Mouse (Mus musculus) liver, embryonic 14.5 days (tissue): Measurements from ENCODE around the gene Nlgn2. TPM values are rescaled to one million over a fixed set of nuclear protein-coding genes. Genes with fewer than 3 reads are reported as not detected.

Experiments used
- ATAC-seq: fragments of 200-750 bp; cut with Nextera tagmentation; 2 replicates; pipeline ENCODE4 v1.8.0; 2017; ENCODE audit warnings: moderate number of reproducible peaks, mild to moderate bottlenecking, moderate library complexity; ENCODE audit not compliant: insufficient read depth
- DNase-seq, 3 experiments: peaks; one replicate each; pipeline ENCODE4 v3.0.0-alpha.2; 2012 to 2013; ENCODE audit warnings: low read depth in 3 of 3, low spot score in 3 of 3
- H3K27ac ChIP-seq: fragments of 300-500 bp; sonication (generic); 2 replicates; pipeline ENCODE4 v1.5.1; 2014; ENCODE audit warnings: moderate library complexity, mild to moderate bottlenecking, control low read depth, inconsistent platforms
- H3K27me3 ChIP-seq: fragments of 300-500 bp; sonication (generic); 2 replicates; pipeline ENCODE4 v1.6.1; 2014; ENCODE audit warnings: mild to moderate bottlenecking, low read length, moderate library complexity; ENCODE audit not compliant: control insufficient read depth, insufficient read depth
- H3K36me3 ChIP-seq: fragments of 300-500 bp; sonication (generic); replicated peaks from 2 replicates; pipeline ENCODE4 v1.6.1; 2014; ENCODE audit warnings: low read depth; ENCODE audit not compliant: control insufficient read depth, insufficient read depth
- H3K4me1 ChIP-seq, 2 experiments: fragments of 200-500 bp in 1 of 2; fragments of 300-500 bp in 1 of 2; sonication (generic) in 1 of 2; replicated peaks; 2 replicates each; pipeline ENCODE4 v1.6.1; 2012 to 2014; ENCODE audit warnings: antibody characterized with exemption in 1 of 2, inconsistent platforms in 1 of 2, low read length in 1 of 2; ENCODE audit not compliant: control insufficient read depth in 2 of 2, insufficient read depth in 2 of 2
- H3K4me2 ChIP-seq: fragments of 300-500 bp; sonication (generic); 2 replicates; pipeline ENCODE4 v1.6.1; 2014; ENCODE audit warnings: low read depth, mild to moderate bottlenecking, control low read depth, moderate library complexity
- H3K4me3 ChIP-seq, 2 experiments: fragments of 200-500 bp in 1 of 2; fragments of 300-500 bp in 1 of 2; sonication (generic) in 1 of 2; 2 replicates each; pipeline ENCODE4 v1.5.1; 2012 to 2014; ENCODE audit warnings: low read depth in 2 of 2, low read length in 2 of 2, mild to moderate bottlenecking in 2 of 2, control low read depth in 1 of 2, inconsistent platforms in 1 of 2, moderate library complexity in 1 of 2; ENCODE audit not compliant: insufficient read depth in 1 of 2
- H3K9ac ChIP-seq: fragments of 300-500 bp; sonication (generic); replicated peaks from 2 replicates; pipeline ENCODE4 v1.6.1; 2014; ENCODE audit warnings: mild to moderate bottlenecking, control low read depth, moderate library complexity
- H3K9me3 ChIP-seq: fragments of 300-500 bp; sonication (generic); 2 replicates; pipeline ENCODE4 v1.6.1; 2016; ENCODE audit warnings: low read length, mixed read lengths; ENCODE audit not compliant: control insufficient read depth
- CTCF ChIP-seq: IDR thresholded peaks from 2 replicates; pipeline ENCODE4 v1.5.1; 2016; ENCODE audit warnings: antibody characterized with exemption, low read depth, control low read depth
- EP300 ChIP-seq: IDR thresholded peaks from 2 replicates; pipeline ENCODE4 v1.6.1; 2016; ENCODE audit warnings: antibody characterized with exemption, low read depth
- WGBS: fragments of 180-500 bp; shearing (Covaris S2); extraction: QIAGEN DNeasy Blood & Tissue Kit; methylation state at CpG from one replicate; pipeline ENCODE4 v1.1.7; 2014; ENCODE audit not compliant: insufficient replicate concordance; 5-methylcytosine and 5-hydroxymethylcytosine counted together
- microRNA-seq: library from miRNA; unstranded; fragments of <30 nt; microRNA quantifications from one replicate; pipeline ENCODE4, GENCODE M21; 2016
- polyA plus RNA-seq, 2 experiments: library from polyadenylated mRNA; depleted of rRNA in 1 of 2; stranded (reverse) in 1 of 2; unstranded in 1 of 2; fragments of >200 nt; fragmentation: Nextera tagmentation in 1 of 2; extraction: Ambion mirVana in 1 of 2; gene quantifications; 2 replicates each; pipeline versions ENCODE4 v1.2.1 to v1.2.3; 2012 to 2014

Gene Nlgn2
- polyA plus RNA-seq, 2 experiments = 0.48 to 2.0 TPM

DNA sequence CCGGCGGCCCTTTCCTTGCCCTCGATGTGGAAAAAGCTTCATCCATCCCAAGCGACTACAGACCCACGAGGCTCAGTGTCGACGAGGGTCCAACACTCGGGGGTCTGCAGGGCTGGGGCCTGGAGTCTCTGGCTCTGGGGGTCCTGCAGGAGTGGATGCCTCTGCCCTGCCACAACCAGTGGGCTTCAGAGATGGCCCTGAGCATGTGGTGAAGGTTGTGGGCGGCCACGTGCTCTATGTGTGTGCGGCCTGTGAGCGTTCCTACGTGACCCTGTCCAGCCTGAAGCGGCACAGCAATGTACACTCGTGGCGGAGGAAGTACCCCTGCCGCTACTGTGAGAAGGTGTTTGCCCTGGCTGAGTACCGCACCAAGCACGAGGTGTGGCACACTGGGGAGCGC, 61.1 kb downstream of the Nlgn2 start:
- 73% methylated on average over 20 of the region's 20 CpGs for WGBS
- no peak for DNase-seq
- Histone ChIP-seq H3K9me3 (no peaks in the 10 kb centered on the region), H3K4me1 (no peaks in the 10 kb centered on the region), H3K4me2 (no peak overlapping the region), H3K36me3 (no peaks in the 10 kb centered on the region), H3K9ac (no peak overlapping the region), H3K4me3 (no peak overlapping the region), H3K27ac (no peak overlapping the region), H3K27me3 (peaks cover 8% of the 10 kb centered on the region)
- no peak for TF ChIP-seq EP300
- ATAC-seq = no peak

DNA sequence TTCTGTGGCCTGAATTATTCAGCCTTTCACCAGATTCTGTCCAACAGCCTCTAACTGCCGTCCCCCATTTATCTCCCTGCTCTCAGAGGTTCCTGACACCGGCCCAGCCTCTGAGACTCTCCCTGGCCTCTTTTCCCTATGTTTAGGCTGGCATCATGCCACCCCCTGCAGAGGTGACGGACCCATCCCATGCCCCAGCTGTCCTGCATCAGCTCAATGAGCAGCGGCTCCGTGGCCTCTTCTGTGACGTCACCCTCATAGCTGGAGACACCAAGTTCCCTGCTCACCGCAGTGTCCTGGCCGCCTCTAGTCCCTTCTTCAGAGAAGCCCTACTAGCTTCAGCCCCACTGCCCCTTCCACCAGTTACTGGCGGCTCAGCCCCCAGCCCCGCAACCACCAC, 61.9 kb downstream of the Nlgn2 start:
- TF ChIP-seq EP300 (no peak), CTCF (no peak)
- Histone ChIP-seq H3K27me3 (peaks cover 7% of the 10 kb centered on the region), H3K9me3 (no peaks in the 10 kb centered on the region), H3K36me3 (no peaks in the 10 kb centered on the region), H3K4me2 (no peak overlapping the region), H3K4me3 (no peak overlapping the region), H3K4me1 (no peaks in the 10 kb centered on the region), H3K9ac (no peak overlapping the region), H3K27ac (no peak overlapping the region)
- DNase-seq (no peak), ATAC-seq (no peak)
- 62% methylated on average over 10 of the region's 10 CpGs for WGBS

DNA sequence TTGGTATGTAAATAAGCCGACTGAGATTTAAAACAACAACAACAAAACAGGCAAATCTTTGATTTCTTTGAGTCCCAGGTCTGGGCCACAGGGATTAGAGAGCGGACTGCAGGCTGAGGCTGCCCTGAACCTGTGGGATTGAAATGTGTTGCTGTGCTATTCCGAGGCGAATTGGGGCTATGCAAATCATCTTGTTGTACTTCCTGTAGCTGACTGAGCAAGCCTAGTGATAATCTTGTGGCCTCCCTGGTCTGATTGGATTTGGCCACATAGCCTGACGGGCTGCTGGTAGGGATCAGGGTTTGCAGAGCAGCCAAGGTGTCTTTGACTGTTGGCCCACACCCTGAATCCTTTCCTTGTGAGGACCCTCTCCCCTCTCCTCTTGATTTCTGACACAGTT, 62.6 kb downstream of the Nlgn2 start:
- H3K27me3 ChIP-seq = peaks cover 4% of the 10 kb centered on the region; the same call in 1 of the 2 replicates
- no peak for DNase-seq
- H3K4me1 ChIP-seq = no peaks in the 10 kb centered on the region
- no peak overlapping the region for H3K9ac ChIP-seq
- H3K9me3 ChIP-seq = no peaks in the 10 kb centered on the region
- ATAC-seq = no peak
- TF ChIP-seq CTCF = no peak
- TF ChIP-seq EP300 = no peak
- H3K4me2 ChIP-seq = no peak overlapping the region
- 33% methylated on average over 5 of the region's 5 CpGs for WGBS
- H3K36me3 ChIP-seq = no peaks in the 10 kb centered on the region
- no peak overlapping the region for H3K27ac ChIP-seq
- H3K4me3 ChIP-seq = no peak overlapping the region

Small RNA genes within 50 kb of the gene (microRNA-seq; reads per million reads assigned to microRNA genes)
- gene Mir6924 = not detected

Other genes with a start within 250 kb of the Nlgn2 start
Only the 30 nearest of the 42 such genes appear.
- 37.0 and 45.8 TPM in 2 replicates for gene Senp3, start 155.7 kb downstream of the Nlgn2 start, polyA plus RNA-seq (2012; rRNA removed)
- 21.0 and 24.5 TPM in 2 replicates for gene Senp3, start 155.7 kb downstream of the Nlgn2 start, polyA plus RNA-seq (2014; fragmentation: Nextera tagmentation; extraction: Ambion mirVana)
- gene Tnfsf13, start 152.0 kb downstream of the Nlgn2 start, polyA plus RNA-seq (2012; rRNA removed) = 0.21 and 0.26 TPM in 2 replicates
- gene Tnfsf13, start 152.0 kb downstream of the Nlgn2 start, polyA plus RNA-seq (2014; fragmentation: Nextera tagmentation; extraction: Ambion mirVana) = 0.20 TPM in 1 of 2 replicates, not detected in the other
- gene Tnfsf12, start 141.9 kb downstream of the Nlgn2 start, polyA plus RNA-seq (2012; rRNA removed) = 3.7 and 4.3 TPM in 2 replicates
- gene Tnfsf12, start 141.9 kb downstream of the Nlgn2 start, polyA plus RNA-seq (2014; fragmentation: Nextera tagmentation; extraction: Ambion mirVana) = 2.6 and 3.1 TPM in 2 replicates
- 0.53 and 0.80 TPM in 2 replicates for gene Tnfsfm13, start 141.7 kb downstream of the Nlgn2 start, polyA plus RNA-seq (2012; rRNA removed)
- gene Tnfsfm13, start 141.7 kb downstream of the Nlgn2 start, polyA plus RNA-seq (2014; fragmentation: Nextera tagmentation; extraction: Ambion mirVana) = 0.70 and 1.7 TPM in 2 replicates
- 14.3 and 16.0 TPM in 2 replicates for gene Polr2a, start 79.1 kb downstream of the Nlgn2 start, polyA plus RNA-seq (2012; rRNA removed)
- gene Polr2a, start 79.1 kb downstream of the Nlgn2 start, polyA plus RNA-seq (2014; fragmentation: Nextera tagmentation; extraction: Ambion mirVana) = 19.5 and 22.4 TPM in 2 replicates
- not detected in 2 replicates for gene Slc35g3, start 75.8 kb downstream of the Nlgn2 start, polyA plus RNA-seq (2012; rRNA removed)
- not detected in 2 replicates for gene Slc35g3, start 75.8 kb downstream of the Nlgn2 start, polyA plus RNA-seq (2014; fragmentation: Nextera tagmentation; extraction: Ambion mirVana)
- 1.4 and 1.5 TPM in 2 replicates for gene Zbtb4, start 71.9 kb downstream of the Nlgn2 start, polyA plus RNA-seq (2012; rRNA removed)
- gene Zbtb4, start 71.9 kb downstream of the Nlgn2 start, polyA plus RNA-seq (2014; fragmentation: Nextera tagmentation; extraction: Ambion mirVana) = 0.45 and 0.58 TPM in 2 replicates
- 0.44 and 0.58 TPM in 2 replicates for gene Chrnb1, start 41.8 kb downstream of the Nlgn2 start, polyA plus RNA-seq (2012; rRNA removed)
- 0.32 and 0.33 TPM in 2 replicates for gene Chrnb1, start 41.8 kb downstream of the Nlgn2 start, polyA plus RNA-seq (2014; fragmentation: Nextera tagmentation; extraction: Ambion mirVana)
- 0.41 and 0.42 TPM in 2 replicates for gene Fgf11, start 35.9 kb downstream of the Nlgn2 start, polyA plus RNA-seq (2012; rRNA removed)
- gene Fgf11, start 35.9 kb downstream of the Nlgn2 start, polyA plus RNA-seq (2014; fragmentation: Nextera tagmentation; extraction: Ambion mirVana) = 0.06 and 0.13 TPM in 2 replicates
- 0.25 TPM in 2 replicates for gene Tmem102, start 32.2 kb downstream of the Nlgn2 start, polyA plus RNA-seq (2012; rRNA removed)
- 0.57 and 0.80 TPM in 2 replicates for gene Tmem102, start 32.2 kb downstream of the Nlgn2 start, polyA plus RNA-seq (2014; fragmentation: Nextera tagmentation; extraction: Ambion mirVana)
- gene Gm39566, start 22.5 kb downstream of the Nlgn2 start, polyA plus RNA-seq (2012; rRNA removed) = not detected in 2 replicates
- not detected in 2 replicates for gene Gm39566, start 22.5 kb downstream of the Nlgn2 start, polyA plus RNA-seq (2014; fragmentation: Nextera tagmentation; extraction: Ambion mirVana)
- not detected in 2 replicates for gene Spem2, start 19.3 kb downstream of the Nlgn2 start, polyA plus RNA-seq (2012; rRNA removed)
- gene Spem2, start 19.3 kb downstream of the Nlgn2 start, polyA plus RNA-seq (2014; fragmentation: Nextera tagmentation; extraction: Ambion mirVana) = not detected in 2 replicates
- not detected in 2 replicates for gene Spem1, start 15.6 kb downstream of the Nlgn2 start, polyA plus RNA-seq (2012; rRNA removed)
- not detected in 2 replicates for gene Spem1, start 15.6 kb downstream of the Nlgn2 start, polyA plus RNA-seq (2014; fragmentation: Nextera tagmentation; extraction: Ambion mirVana)
- 143 and 197 TPM in 2 replicates for gene Tmem256, start 730 bp upstream of the Nlgn2 start, polyA plus RNA-seq (2012; rRNA removed)
- gene Tmem256, start 730 bp upstream of the Nlgn2 start, polyA plus RNA-seq (2014; fragmentation: Nextera tagmentation; extraction: Ambion mirVana) = 384 and 393 TPM in 2 replicates
- 18.0 and 20.0 TPM in 2 replicates for gene Plscr3, start 8.6 kb upstream of the Nlgn2 start, polyA plus RNA-seq (2012; rRNA removed)
- gene Plscr3, start 8.6 kb upstream of the Nlgn2 start, polyA plus RNA-seq (2014; fragmentation: Nextera tagmentation; extraction: Ambion mirVana) = 22.8 and 25.0 TPM in 2 replicates
- gene Tnk1, start 20.9 kb upstream of the Nlgn2 start, polyA plus RNA-seq (2012; rRNA removed) = 1.2 TPM in 2 replicates
- gene Tnk1, start 20.9 kb upstream of the Nlgn2 start, polyA plus RNA-seq (2014; fragmentation: Nextera tagmentation; extraction: Ambion mirVana) = 0.43 and 0.80 TPM in 2 replicates
- not detected in 2 replicates for gene Tmem95, start 40.2 kb upstream of the Nlgn2 start, polyA plus RNA-seq (2012; rRNA removed)
- not detected in 2 replicates for gene Tmem95, start 40.2 kb upstream of the Nlgn2 start, polyA plus RNA-seq (2014; fragmentation: Nextera tagmentation; extraction: Ambion mirVana)
- gene Kctd11, start 43.6 kb upstream of the Nlgn2 start, polyA plus RNA-seq (2012; rRNA removed) = 0.93 TPM in 2 replicates
- gene Kctd11, start 43.6 kb upstream of the Nlgn2 start, polyA plus RNA-seq (2014; fragmentation: Nextera tagmentation; extraction: Ambion mirVana) = 0.53 and 1.00 TPM in 2 replicates
- 2.7 and 2.8 TPM in 2 replicates for gene Acap1, start 57.8 kb upstream of the Nlgn2 start, polyA plus RNA-seq (2012; rRNA removed)
- 2.9 and 3.3 TPM in 2 replicates for gene Acap1, start 57.8 kb upstream of the Nlgn2 start, polyA plus RNA-seq (2014; fragmentation: Nextera tagmentation; extraction: Ambion mirVana)
- gene 2810408A11Rik, start 63.2 kb upstream of the Nlgn2 start, polyA plus RNA-seq (2012; rRNA removed) = 0.40 and 0.48 TPM in 2 replicates
- gene 2810408A11Rik, start 63.2 kb upstream of the Nlgn2 start, polyA plus RNA-seq (2014; fragmentation: Nextera tagmentation; extraction: Ambion mirVana) = 0.93 and 1.7 TPM in 2 replicates
- gene Neurl4, start 63.3 kb upstream of the Nlgn2 start, polyA plus RNA-seq (2012; rRNA removed) = 13.1 and 20.5 TPM in 2 replicates
- gene Neurl4, start 63.3 kb upstream of the Nlgn2 start, polyA plus RNA-seq (2014; fragmentation: Nextera tagmentation; extraction: Ambion mirVana) = 2.5 and 3.4 TPM in 2 replicates
- 79.5 and 93.1 TPM in 2 replicates for gene Gps2, start 76.1 kb upstream of the Nlgn2 start, polyA plus RNA-seq (2012; rRNA removed)
- gene Gps2, start 76.1 kb upstream of the Nlgn2 start, polyA plus RNA-seq (2014; fragmentation: Nextera tagmentation; extraction: Ambion mirVana) = 82.7 and 91.2 TPM in 2 replicates
- gene Eif5a, start 84.2 kb upstream of the Nlgn2 start, polyA plus RNA-seq (2012; rRNA removed) = 652 and 846 TPM in 2 replicates
- gene Eif5a, start 84.2 kb upstream of the Nlgn2 start, polyA plus RNA-seq (2014; fragmentation: Nextera tagmentation; extraction: Ambion mirVana) = 1,316 and 1,415 TPM in 2 replicates
- gene Ybx2, start 98.0 kb upstream of the Nlgn2 start, polyA plus RNA-seq (2012; rRNA removed) = 0.57 and 0.58 TPM in 2 replicates
- 0.23 TPM in 1 of 2 replicates, not detected in the other for gene Ybx2, start 98.0 kb upstream of the Nlgn2 start, polyA plus RNA-seq (2014; fragmentation: Nextera tagmentation; extraction: Ambion mirVana)
- gene Slc2a4, start 110.4 kb upstream of the Nlgn2 start, polyA plus RNA-seq (2012; rRNA removed) = 17.0 and 17.4 TPM in 2 replicates
- gene Slc2a4, start 110.4 kb upstream of the Nlgn2 start, polyA plus RNA-seq (2014; fragmentation: Nextera tagmentation; extraction: Ambion mirVana) = 12.6 and 14.0 TPM in 2 replicates
- gene Cldn7, start 127.0 kb upstream of the Nlgn2 start, polyA plus RNA-seq (2012; rRNA removed) = 2.0 and 4.0 TPM in 2 replicates
- 2.2 TPM in 2 replicates for gene Cldn7, start 127.0 kb upstream of the Nlgn2 start, polyA plus RNA-seq (2014; fragmentation: Nextera tagmentation; extraction: Ambion mirVana)
- 23.6 and 32.3 TPM in 2 replicates for gene Ctdnep1, start 143.4 kb upstream of the Nlgn2 start, polyA plus RNA-seq (2012; rRNA removed)
- gene Ctdnep1, start 143.4 kb upstream of the Nlgn2 start, polyA plus RNA-seq (2014; fragmentation: Nextera tagmentation; extraction: Ambion mirVana) = 9.7 and 10.7 TPM in 2 replicates
- gene Elp5, start 144.7 kb upstream of the Nlgn2 start, polyA plus RNA-seq (2012; rRNA removed) = 44.0 and 46.1 TPM in 2 replicates
- gene Elp5, start 144.7 kb upstream of the Nlgn2 start, polyA plus RNA-seq (2014; fragmentation: Nextera tagmentation; extraction: Ambion mirVana) = 70.2 and 74.0 TPM in 2 replicates
- 134 and 140 TPM in 2 replicates for gene Gabarap, start 153.4 kb upstream of the Nlgn2 start, polyA plus RNA-seq (2012; rRNA removed)
- 296 and 300 TPM in 2 replicates for gene Gabarap, start 153.4 kb upstream of the Nlgn2 start, polyA plus RNA-seq (2014; fragmentation: Nextera tagmentation; extraction: Ambion mirVana)
- 10.8 and 14.8 TPM in 2 replicates for gene Phf23, start 158.0 kb upstream of the Nlgn2 start, polyA plus RNA-seq (2012; rRNA removed)
- 11.9 and 12.1 TPM in 2 replicates for gene Phf23, start 158.0 kb upstream of the Nlgn2 start, polyA plus RNA-seq (2014; fragmentation: Nextera tagmentation; extraction: Ambion mirVana)